Mouse (Mus musculus) neural tube, embryonic 13.5 days (tissue): ENCODE measurements around the gene Olfr78. TPM values are rescaled to one million over a fixed set of nuclear protein-coding genes. Genes with fewer than 3 reads are reported as not detected.

ENCODE experiments used
- polyA plus RNA-seq: library from polyadenylated mRNA; unstranded; fragments of >200 nt; fragmentation: Nextera tagmentation; extraction: Ambion mirVana; gene quantifications from 2 replicates; pipeline ENCODE4 v1.2.1, GENCODE M21; 2015

The Olfr78 gene
- polyA plus RNA-seq, 1 experiment from 2014 or later: 0.27 TPM

Other genes with a start within 250 kb of the Olfr78 start
- gene Olfr547, start 224.7 kb downstream of the Olfr78 start, polyA plus RNA-seq: not detected in 2 replicates
- not detected in 2 replicates for gene Olfr548-ps1, start 218.6 kb downstream of the Olfr78 start, polyA plus RNA-seq
- gene Olfr549, start 209.6 kb downstream of the Olfr78 start, polyA plus RNA-seq: not detected in 2 replicates
- gene Trim21, start 194.0 kb downstream of the Olfr78 start, polyA plus RNA-seq: 0.15 and 0.36 TPM in 2 replicates
- not detected in 2 replicates for gene Olfr550, start 188.0 kb downstream of the Olfr78 start, polyA plus RNA-seq
- not detected in 2 replicates for gene Olfr551, start 167.6 kb downstream of the Olfr78 start, polyA plus RNA-seq
- gene Olfr552, start 161.7 kb downstream of the Olfr78 start, polyA plus RNA-seq: 0.06 TPM in 1 of 2 replicates, not detected in the other
- gene Olfr553, start 141.3 kb downstream of the Olfr78 start, polyA plus RNA-seq: not detected in 2 replicates
- not detected in 2 replicates for gene Olfr554, start 121.0 kb downstream of the Olfr78 start, polyA plus RNA-seq
- not detected in 2 replicates for gene Olfr555, start 100.6 kb downstream of the Olfr78 start, polyA plus RNA-seq
- not detected in 2 replicates for gene Olfr556, start 94.6 kb downstream of the Olfr78 start, polyA plus RNA-seq
- 9.3 and 12.3 TPM in 2 replicates for gene Trim68, start 72.1 kb downstream of the Olfr78 start, polyA plus RNA-seq
- not detected in 2 replicates for gene Olfr557, start 63.6 kb downstream of the Olfr78 start, polyA plus RNA-seq
- 2.5 and 2.7 TPM in 2 replicates for gene Olfr558, start 57.3 kb downstream of the Olfr78 start, polyA plus RNA-seq
- gene Olfr33, start 40.4 kb downstream of the Olfr78 start, polyA plus RNA-seq: not detected in 2 replicates
- gene Olfr559, start 32.0 kb downstream of the Olfr78 start, polyA plus RNA-seq: not detected in 2 replicates
- not detected in 2 replicates for gene Olfr560, start 105 bp downstream of the Olfr78 start, polyA plus RNA-seq
- gene Olfr561, start 11.8 kb upstream of the Olfr78 start, polyA plus RNA-seq: 0.46 TPM in 1 of 2 replicates, not detected in the other
- not detected in 2 replicates for gene Olfr564, start 44.0 kb upstream of the Olfr78 start, polyA plus RNA-seq
- 0.31 and 0.50 TPM in 2 replicates for gene Olfr566, start 99.3 kb upstream of the Olfr78 start, polyA plus RNA-seq
- gene Olfr568, start 117.7 kb upstream of the Olfr78 start, polyA plus RNA-seq: not detected in 2 replicates
- gene Olfr569, start 131.4 kb upstream of the Olfr78 start, polyA plus RNA-seq: not detected in 2 replicates
- gene Olfr570, start 135.1 kb upstream of the Olfr78 start, polyA plus RNA-seq: not detected in 2 replicates
- 0.04 TPM in 1 of 2 replicates, not detected in the other for gene Olfr571, start 158.1 kb upstream of the Olfr78 start, polyA plus RNA-seq
- not detected in 2 replicates for gene Olfr572, start 164.9 kb upstream of the Olfr78 start, polyA plus RNA-seq
- not detected in 2 replicates for gene Olfr573-ps1, start 183.1 kb upstream of the Olfr78 start, polyA plus RNA-seq
- not detected in 2 replicates for gene Olfr574, start 189.0 kb upstream of the Olfr78 start, polyA plus RNA-seq
- not detected in 2 replicates for gene Olfr575, start 199.3 kb upstream of the Olfr78 start, polyA plus RNA-seq
- gene Olfr576, start 203.2 kb upstream of the Olfr78 start, polyA plus RNA-seq: not detected in 2 replicates
- not detected in 2 replicates for gene Olfr577, start 216.5 kb upstream of the Olfr78 start, polyA plus RNA-seq
- gene Olfr578, start 229.9 kb upstream of the Olfr78 start, polyA plus RNA-seq: not detected in 2 replicates